Mouse (Mus musculus): ENCODE measurements around the gene Dok7.

Dok7 gene

GRCm38 (mm10) chr5:35117633-35118032 lies 61.1 kb downstream of the Dok7 start:
- no peak for DNase-seq (ENCODE audit: low read depth, low spot score)

- DNase-seq (ENCODE audit: low read depth, low spot score): no peak
Measured at GRCm38 (mm10) chr5:35118418-35118817, 61.9 kb downstream of the Dok7 start.

GRCm38 (mm10) chr5:35120024-35120423 lies 63.5 kb downstream of the Dok7 start:
- no peak for DNase-seq (ENCODE audit: low read depth, low spot score)

- no peak for DNase-seq (ENCODE audit: low read depth, low spot score)
Measured at GRCm38 (mm10) chr5:35129208-35129607, 72.6 kb downstream of the Dok7 start.

GRCm38 (mm10) chr5:35129767-35130191 lies 73.2 kb downstream of the Dok7 start:
- DNase-seq (ENCODE audit: low read depth, low spot score): no peak

GRCm38 (mm10) chr5:35131237-35131636 lies 74.7 kb downstream of the Dok7 start:
- DNase-seq (ENCODE audit: low read depth, low spot score): no peak

- DNase-seq (ENCODE audit: low read depth, low spot score): no peak
Measured at GRCm38 (mm10) chr5:35131773-35132172, 75.2 kb downstream of the Dok7 start.

- no peak for DNase-seq (ENCODE audit: low read depth, low spot score)
Measured at GRCm38 (mm10) chr5:35132278-35132980, 75.9 kb downstream of the Dok7 start.

GRCm38 (mm10) chr5:35133468-35133867 lies 76.9 kb downstream of the Dok7 start:
- no peak for DNase-seq (ENCODE audit: low read depth, low spot score)

GRCm38 (mm10) chr5:35134286-35134685 lies 77.7 kb downstream of the Dok7 start:
- no peak for DNase-seq (ENCODE audit: low read depth, low spot score)

- DNase-seq (ENCODE audit: low read depth, low spot score): no peak
Measured at GRCm38 (mm10) chr5:35135903-35136302, 79.3 kb downstream of the Dok7 start.
